Mouse (Mus musculus) ES-Bruce4 (cell line): ENCODE measurements around the gene Nos1ap. TPM values are rescaled to one million over a fixed set of nuclear protein-coding genes. Genes with fewer than 3 reads are reported as not detected.

Experiments used
- H3K27ac ChIP-seq: 2 replicates; pipeline ENCODE4 v1.5.1; 2012; ENCODE audit warnings: low read length, inconsistent platforms; ENCODE audit not compliant: insufficient read depth
- H3K27me3 ChIP-seq: 2 replicates; pipeline ENCODE4 v1.6.1; 2012; ENCODE audit warnings: mild to moderate bottlenecking, low read length, inconsistent platforms; ENCODE audit not compliant: control insufficient read depth, poor library complexity, insufficient read depth, severe bottlenecking
- H3K36me3 ChIP-seq: 2 replicates; pipeline ENCODE4 v1.6.1; 2012; ENCODE audit warnings: inconsistent platforms, mild to moderate bottlenecking, low read length, moderate library complexity; ENCODE audit not compliant: control insufficient read depth, poor library complexity, insufficient read depth, severe bottlenecking
- H3K4me1 ChIP-seq: one replicate; pipeline ENCODE4 v1.8.1; 2011; ENCODE audit warnings: low read length; ENCODE audit not compliant: control insufficient read depth, insufficient read depth
- H3K4me3 ChIP-seq: 2 replicates; pipeline ENCODE4 v1.5.1; 2011; ENCODE audit warnings: low read depth, mild to moderate bottlenecking, low read length
- H3K9ac ChIP-seq: 2 replicates; pipeline ENCODE4 v1.6.1; 2012; ENCODE audit warnings: low read depth, mild to moderate bottlenecking, inconsistent platforms; ENCODE audit not compliant: poor library complexity, severe bottlenecking
- H3K9me3 ChIP-seq: replicated peaks from 2 replicates; pipeline ENCODE4 v1.6.1; 2012; ENCODE audit warnings: mild to moderate bottlenecking, low read length, inconsistent platforms; ENCODE audit not compliant: control insufficient read depth, poor library complexity, insufficient read depth, severe bottlenecking
- CTCF ChIP-seq: IDR thresholded peaks from one replicate; pipeline ENCODE4 v1.8.1; 2011; ENCODE audit warnings: low read depth, low read length
- EP300 ChIP-seq: IDR thresholded peaks from 2 replicates; pipeline ENCODE4 v1.6.1; 2011; ENCODE audit warnings: low read depth, low read length; ENCODE audit not compliant: insufficient read depth
- POLR2A ChIP-seq: IDR thresholded peaks from one replicate; pipeline ENCODE4 v1.8.1; 2011; ENCODE audit warnings: low read length; ENCODE audit not compliant: insufficient read depth
- polyA plus RNA-seq: library from polyadenylated mRNA; stranded (reverse); fragments of >200 nt; gene quantifications from 2 replicates; pipeline ENCODE4 v1.2.4, GENCODE M21; 2011; ENCODE audit warnings: low read depth; ENCODE audit not compliant: missing spikeins, insufficient read depth, insufficient read length

The Nos1ap gene
- polyA plus RNA-seq, 1 experiment = 4.6 TPM

DNA sequence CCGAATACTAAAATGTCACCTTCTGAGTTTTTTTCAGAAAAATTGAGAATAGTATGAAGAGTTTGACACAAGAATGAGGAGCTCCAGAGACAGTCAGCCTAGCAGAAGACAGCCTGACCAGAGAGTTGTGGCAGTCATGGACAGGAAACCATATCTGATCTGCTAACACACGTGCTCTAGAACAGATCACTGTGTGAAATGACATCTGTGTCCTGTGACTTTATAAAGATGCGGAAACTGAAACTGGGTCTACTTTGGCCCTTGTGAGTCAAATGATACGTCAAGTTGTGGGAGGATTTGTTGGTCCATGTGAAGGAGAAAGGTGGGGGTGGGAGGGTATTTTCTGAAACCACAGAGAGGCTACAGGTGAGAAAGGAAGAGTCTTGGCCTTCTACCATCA, 319.0 kb downstream of the Nos1ap start:
- Histone ChIP-seq H3K9ac (no peak overlapping the region), H3K27me3 (no peaks in the 10 kb centered on the region; the same call in 1 of the 2 replicates)
- TF ChIP-seq EP300 = no peak
- TF ChIP-seq CTCF = no peak
- TF ChIP-seq POLR2A = no peak

GRCm38 (mm10) chr1:170270281-170270680, 319.4 kb downstream of the Nos1ap start:
- no peak overlapping the region for H3K27ac ChIP-seq
- TF ChIP-seq CTCF = no peak
- TF ChIP-seq EP300 = no peak
- TF ChIP-seq POLR2A = no peak

More for the DNA sequence above, 319.0 kb downstream of the Nos1ap start:
- H3K36me3 ChIP-seq = no peaks in the 10 kb centered on the region
- H3K9me3 ChIP-seq = peaks cover 2% of the 10 kb centered on the region; the same call in 1 of the 2 replicates
- H3K4me1 ChIP-seq = no peaks in the 10 kb centered on the region
- no peak overlapping the region for H3K27ac ChIP-seq
- H3K4me3 ChIP-seq = no peak overlapping the region

DNA sequence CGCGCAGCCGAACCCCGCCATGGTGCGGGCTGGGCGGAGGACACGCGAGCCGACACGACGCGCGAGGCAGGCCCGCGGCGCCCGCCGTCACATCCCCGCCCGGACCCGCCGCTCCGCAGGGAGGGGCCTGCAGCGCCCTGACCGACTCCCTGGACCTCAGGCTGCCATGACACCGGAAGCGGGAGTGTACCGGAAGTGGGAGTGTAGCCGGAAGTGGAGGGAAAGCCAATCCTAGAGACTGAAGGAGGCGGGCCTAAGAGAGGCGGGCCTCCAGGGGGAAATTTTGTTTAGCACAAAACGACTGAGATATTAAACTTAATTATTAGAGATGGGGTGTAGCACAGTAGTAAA, 334.1 kb downstream of the Nos1ap start:
- H3K36me3 ChIP-seq = no peaks in the 10 kb centered on the region
- H3K9me3 ChIP-seq = no peaks in the 10 kb centered on the region
- no peak for TF ChIP-seq POLR2A
- no peak for TF ChIP-seq EP300
- no peak for TF ChIP-seq CTCF
- H3K27ac ChIP-seq = no peak overlapping the region
- H3K4me3 ChIP-seq = peak overlapping the region; percentile 95
- peak overlapping the region; percentile 87 for H3K9ac ChIP-seq
- H3K27me3 ChIP-seq = no peaks in the 10 kb centered on the region
- no peaks in the 10 kb centered on the region for H3K4me1 ChIP-seq

More at GRCm38 (mm10) chr1:170270281-170270680, 319.4 kb downstream of the Nos1ap start:
- Histone ChIP-seq H3K27me3 (no peaks in the 10 kb centered on the region; the same call in 1 of the 2 replicates), H3K9ac (no peak overlapping the region), H3K4me3 (no peak overlapping the region), H3K4me1 (no peaks in the 10 kb centered on the region), H3K9me3 (peaks cover 2% of the 10 kb centered on the region; the same call in 1 of the 2 replicates), H3K36me3 (no peaks in the 10 kb centered on the region)

DNA sequence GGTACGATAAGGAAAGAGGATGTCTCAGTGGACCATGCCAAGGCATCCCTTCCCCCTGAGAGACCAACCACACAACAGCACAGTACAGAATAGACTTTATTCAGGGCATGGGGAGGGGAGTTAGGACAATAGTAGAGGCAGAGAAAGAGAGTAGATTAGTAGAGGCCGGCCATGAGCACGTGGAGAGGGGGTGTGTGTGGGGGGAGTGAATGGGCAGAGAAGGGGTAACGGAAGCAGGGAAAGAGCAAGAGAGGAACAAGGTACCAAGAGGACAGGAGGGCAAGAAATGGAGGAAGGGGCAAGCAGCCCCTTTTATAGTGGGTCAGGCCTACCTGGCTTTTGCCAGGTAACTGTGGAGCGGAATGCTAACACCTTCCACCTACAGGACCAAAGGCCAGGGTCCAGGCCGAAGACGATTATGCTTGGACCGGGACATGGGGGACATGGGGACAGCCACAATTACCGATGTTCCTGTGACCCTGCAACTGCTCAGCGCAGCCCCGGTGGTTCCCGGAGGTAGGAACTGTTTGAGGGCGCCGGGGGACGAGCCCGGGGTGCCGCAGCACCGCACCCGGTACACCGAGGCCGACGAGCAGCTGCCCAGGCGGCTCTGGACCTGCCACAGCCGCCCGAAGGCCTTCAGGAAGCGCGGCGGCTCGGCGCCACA, 334.6 kb downstream of the Nos1ap start:
- TF ChIP-seq POLR2A (no peak), CTCF (no peak), EP300 (no peak)
- H3K36me3 ChIP-seq = no peaks in the 10 kb centered on the region
- peak overlapping the region; percentile 95 for H3K4me3 ChIP-seq
- no peak overlapping the region for H3K27ac ChIP-seq
- H3K4me1 ChIP-seq = no peaks in the 10 kb centered on the region
- H3K27me3 ChIP-seq = no peaks in the 10 kb centered on the region
- H3K9ac ChIP-seq = peak overlapping the region; percentile 87
- no peaks in the 10 kb centered on the region for H3K9me3 ChIP-seq

Other genes with a start within 250 kb of the Nos1ap start
- 1.3 and 2.6 TPM in 2 replicates for gene Olfml2b, start 54.7 kb upstream of the Nos1ap start, polyA plus RNA-seq